Mouse (Mus musculus): Measurements from ENCODE around the gene Slc12a9. TPM values are rescaled to one million over a fixed set of nuclear protein-coding genes. Genes with fewer than 3 reads are reported as not detected.

Gene Slc12a9
- total RNA-seq (2023), result 22.0 TPM

GRCm38 (mm10) chr5:137333512-137334174 lies at the start of gene Slc12a9:
Slc12a9 (minus strand) TSS chr5:137333597.

DNA sequence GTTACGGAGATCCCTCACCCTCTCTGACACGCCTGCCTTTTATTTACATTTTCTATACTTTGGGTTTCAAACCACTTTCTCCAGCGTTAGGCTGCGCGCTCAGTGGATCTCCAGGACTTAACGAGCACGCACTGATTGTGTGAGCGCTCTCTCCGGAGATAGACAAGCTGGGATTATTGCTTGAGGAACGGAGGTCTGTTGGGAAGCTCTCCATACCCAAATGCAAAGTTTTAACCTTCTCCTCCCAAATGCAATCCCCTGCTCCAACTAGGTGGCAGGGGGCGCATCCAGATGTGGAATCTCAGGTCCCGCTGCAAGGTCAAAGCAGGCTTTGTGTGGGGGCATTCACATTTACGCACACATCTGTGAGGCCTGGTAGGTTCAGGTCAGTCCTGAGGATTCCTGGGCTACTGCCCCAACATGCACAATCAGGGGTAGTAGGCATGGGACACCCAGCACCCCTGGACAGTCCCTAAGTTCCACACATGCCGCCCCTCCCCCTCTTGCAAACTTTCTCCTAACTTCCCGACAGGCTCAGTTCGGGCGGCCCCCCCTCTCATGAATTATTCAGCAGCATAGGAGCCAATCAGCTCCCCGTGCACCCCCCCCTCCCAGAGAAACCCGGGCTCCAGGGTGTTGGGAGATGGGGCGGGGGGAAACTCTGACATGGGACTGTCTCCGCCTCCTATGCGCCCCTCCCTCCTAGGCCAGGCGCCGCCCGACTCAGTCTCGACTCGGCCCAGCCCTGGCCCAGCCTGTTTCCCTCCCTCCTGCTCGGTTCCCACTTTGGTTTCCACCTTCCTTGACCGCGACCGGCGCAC lies 16.2 kb upstream of the Slc12a9 start, which contains the start of gene Ephb4:
Gene Ephb4 (plus strand): TSS at position 726 of the 821 bp plus-strand sequence.

GRCm38 (mm10) chr5:137314193-137315083 lies 19.0 kb downstream of the Slc12a9 start, which contains the start of gene Trip6:
Trip6 (minus strand) TSS chr5:137314404.

GRCm38 (mm10) chr5:137307071-137307912 lies 26.1 kb downstream of the Slc12a9 start, which contains the start of gene Srrt:
Srrt (minus strand) TSS chr5:137307674.

GRCm38 (mm10) chr5:137293839-137294743 lies 39.3 kb downstream of the Slc12a9 start, which contains the start of gene Ufsp1:
Ufsp1 (plus strand) TSS chr5:137294629.

DNA sequence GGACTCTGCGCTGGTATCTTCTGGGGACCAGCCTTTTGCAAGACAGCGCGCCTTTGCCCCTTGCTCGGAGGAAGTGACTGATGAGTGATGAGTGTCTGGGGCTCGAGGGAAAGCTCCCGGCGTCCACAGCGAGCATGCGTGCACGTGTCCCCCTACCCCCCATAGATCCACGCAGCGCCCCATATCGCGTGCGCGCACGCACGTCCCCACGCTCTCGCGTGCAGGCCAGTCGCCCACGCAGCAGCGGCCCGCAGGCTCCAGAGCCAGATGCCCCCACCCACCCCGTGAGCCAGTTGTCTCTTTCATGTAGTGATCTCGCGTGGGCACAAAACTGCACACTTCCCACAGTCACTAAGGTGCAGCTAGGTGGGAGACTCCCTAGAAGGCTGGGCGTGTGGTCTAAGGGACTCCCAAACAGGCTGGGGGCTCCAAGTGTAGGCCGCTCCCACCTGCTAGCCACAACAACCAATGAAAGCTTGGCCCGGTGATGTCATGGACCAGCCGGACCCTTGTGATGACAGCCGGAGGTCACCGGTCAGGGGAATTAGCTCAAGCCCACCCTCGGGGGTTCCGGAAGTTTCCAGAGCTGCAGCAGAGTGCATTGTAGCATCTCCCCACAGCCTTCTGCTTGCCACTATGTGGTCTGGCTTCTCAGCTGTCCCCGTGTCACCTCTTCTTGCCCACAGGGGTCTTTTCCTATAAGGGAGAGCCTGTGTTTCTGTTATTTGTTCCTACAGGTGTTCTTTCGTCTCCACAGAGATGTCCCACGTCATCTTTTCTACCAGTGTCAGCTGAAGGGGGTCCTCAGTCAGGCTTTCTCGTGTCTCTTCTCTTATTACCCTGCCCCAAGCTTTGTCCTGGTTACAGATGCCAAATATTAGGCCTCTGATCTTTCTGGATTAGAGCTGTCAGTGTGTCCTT lies 46.1 kb downstream of the Slc12a9 start, which contains the start of gene Ache:
Gene Ache (plus strand): TSS at position 488 of the 921 bp plus-strand sequence.

Other genes starting within 250 kb of the Slc12a9 start
- gene Trim56, start 217.4 kb downstream of the Slc12a9 start, total RNA-seq (2023), result 93.5 TPM
- gene Muc3, start 184.3 kb downstream of the Slc12a9 start, total RNA-seq (2023), result not detected
- gene Muc3a, start 121.2 kb downstream of the Slc12a9 start, total RNA-seq (2023), result 18.4 TPM
- 0.21 TPM for gene Ache, start 46.1 kb downstream of the Slc12a9 start, total RNA-seq (2023)
- gene Ufsp1, start 39.0 kb downstream of the Slc12a9 start, total RNA-seq (2023), result 0.59 TPM
- gene Srrt, start 25.9 kb downstream of the Slc12a9 start, total RNA-seq (2023), result 428 TPM
- 10.6 TPM for gene Trip6, start 19.2 kb downstream of the Slc12a9 start, total RNA-seq (2023)
- gene Ephb4, start 16.5 kb upstream of the Slc12a9 start, total RNA-seq (2023), result 0.59 TPM
- gene Zan, start 143.5 kb upstream of the Slc12a9 start, total RNA-seq (2023), result 0.09 TPM
- gene Pop7, start 168.9 kb upstream of the Slc12a9 start, total RNA-seq (2023), result 28.3 TPM
- 101 TPM for gene Gigyf1, start 185.0 kb upstream of the Slc12a9 start, total RNA-seq (2023)
- gene Epo, start 199.6 kb upstream of the Slc12a9 start, total RNA-seq (2023), result not detected
- 306 TPM for gene Gnb2, start 199.9 kb upstream of the Slc12a9 start, total RNA-seq (2023)
- gene Actl6b, start 219.9 kb upstream of the Slc12a9 start, total RNA-seq (2023), result not detected
- not detected for gene Tfr2, start 236.2 kb upstream of the Slc12a9 start, total RNA-seq (2023)

All from CD4-positive naive resting alpha-beta T cell, adult 57 days (primary cell).